Mouse (Mus musculus) liver, embryonic 14.5 days (tissue): Measurements from ENCODE around the gene Lig4.

Source experiments
- CTCF ChIP-seq: IDR thresholded peaks from 2 replicates; pipeline ENCODE4 v1.5.1; 2016; ENCODE audit warnings: antibody characterized with exemption, low read depth, control low read depth
- EP300 ChIP-seq: IDR thresholded peaks from 2 replicates; pipeline ENCODE4 v1.6.1; 2016; ENCODE audit warnings: antibody characterized with exemption, low read depth

DNA sequence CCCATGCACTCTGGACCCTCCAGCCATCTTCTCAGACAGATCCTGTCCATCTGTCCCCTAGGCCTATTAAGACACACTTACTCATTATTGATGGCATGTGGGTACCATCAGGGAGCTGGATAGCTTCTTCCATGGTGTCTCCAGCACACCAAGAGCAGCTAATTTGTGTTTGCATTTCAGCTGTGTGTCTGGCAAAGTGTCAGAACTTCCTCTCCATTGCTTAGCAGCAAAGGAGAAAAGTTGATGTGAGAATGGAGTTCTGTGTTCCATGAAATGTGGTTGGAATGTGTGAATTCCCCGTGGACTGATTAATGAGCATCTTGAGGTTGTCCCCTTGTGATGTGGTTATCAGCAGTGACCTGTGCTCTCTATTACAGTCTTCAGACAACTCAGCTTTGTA lies 2.3 kb upstream of the Lig4 start:
- no peak for TF ChIP-seq CTCF
- TF ChIP-seq EP300, result no peak
